Mouse (Mus musculus): ENCODE results near the gene Dcpp1. TPM values are rescaled to one million over a fixed set of nuclear protein-coding genes. Genes with fewer than 3 reads are reported as not detected.

The Dcpp1 gene
- polyA plus RNA-seq, 1 experiment from 2014 or later = not detected

- H3K4me3 ChIP-seq (replicated peaks; ENCODE audit: low read length) = no peak overlapping the region
- ATAC-seq = no peak
- H3K36me3 ChIP-seq (ENCODE audit: control insufficient read depth, insufficient read depth) = no peaks in the 10 kb centered on the region
- H3K9ac ChIP-seq (replicated peaks; ENCODE audit: low read depth, low read length) = no peak overlapping the region
- H3K27ac ChIP-seq (ENCODE audit: low read length) = no peak overlapping the region
- no peaks in the 10 kb centered on the region for H3K4me1 ChIP-seq (replicated peaks; ENCODE audit: control insufficient read depth, insufficient read depth, low read length)
- 87% methylated on average over 10 of the region's 10 CpGs for WGBS
- no peak overlapping the region for H3K4me2 ChIP-seq (ENCODE audit: low read length)
- H3K9me3 ChIP-seq (ENCODE audit: control insufficient read depth, low read length) = no peaks in the 10 kb centered on the region
- no peaks in the 10 kb centered on the region for H3K27me3 ChIP-seq (replicated peaks; ENCODE audit: control insufficient read depth, insufficient read depth, low read length)
Observed at GRCm38 (mm10) chr17:23854229-23854765, 26.4 kb upstream of the Dcpp1 start.

GRCm38 (mm10) chr17:23857193-23857592 is 23.5 kb upstream of the Dcpp1 start:
- no peak for ATAC-seq
- Histone ChIP-seq H3K4me2 (ENCODE audit: low read length) (no peak overlapping the region), H3K4me1 (replicated peaks; ENCODE audit: control insufficient read depth, insufficient read depth, low read length) (no peaks in the 10 kb centered on the region), H3K36me3 (ENCODE audit: control insufficient read depth, insufficient read depth) (no peaks in the 10 kb centered on the region), H3K9ac (replicated peaks; ENCODE audit: low read depth, low read length) (no peak overlapping the region), H3K9me3 (ENCODE audit: control insufficient read depth, low read length) (no peaks in the 10 kb centered on the region), H3K27me3 (replicated peaks; ENCODE audit: control insufficient read depth, insufficient read depth, low read length) (no peaks in the 10 kb centered on the region), H3K4me3 (replicated peaks; ENCODE audit: low read length) (no peak overlapping the region), H3K27ac (ENCODE audit: low read length) (no peak overlapping the region)
- WGBS = 87% methylated on average over 6 of the region's 6 CpGs

- H3K27me3 ChIP-seq (replicated peaks; ENCODE audit: control insufficient read depth, insufficient read depth, low read length) = no peaks in the 10 kb centered on the region
- no peaks in the 10 kb centered on the region for H3K9me3 ChIP-seq (ENCODE audit: control insufficient read depth, low read length)
- no peak overlapping the region for H3K27ac ChIP-seq (ENCODE audit: low read length)
- no peak overlapping the region for H3K4me2 ChIP-seq (ENCODE audit: low read length)
- H3K4me1 ChIP-seq (replicated peaks; ENCODE audit: control insufficient read depth, insufficient read depth, low read length) = no peaks in the 10 kb centered on the region
- no peak overlapping the region for H3K9ac ChIP-seq (replicated peaks; ENCODE audit: low read depth, low read length)
- H3K4me3 ChIP-seq (replicated peaks; ENCODE audit: low read length) = no peak overlapping the region
- 82% methylated on average over 2 of the region's 2 CpGs for whole genome bisulfite sequencing
- H3K36me3 ChIP-seq (ENCODE audit: control insufficient read depth, insufficient read depth) = no peaks in the 10 kb centered on the region
- ATAC-seq = no peak
Observed at GRCm38 (mm10) chr17:23857913-23858312, 22.8 kb upstream of the Dcpp1 start.

GRCm38 (mm10) chr17:23862926-23863325 is 17.8 kb upstream of the Dcpp1 start:
- Histone ChIP-seq H3K36me3 (ENCODE audit: control insufficient read depth, insufficient read depth) (no peaks in the 10 kb centered on the region), H3K4me3 (replicated peaks; ENCODE audit: low read length) (no peak overlapping the region), H3K9ac (replicated peaks; ENCODE audit: low read depth, low read length) (no peak overlapping the region), H3K4me2 (ENCODE audit: low read length) (no peak overlapping the region), H3K27ac (ENCODE audit: low read length) (no peak overlapping the region), H3K27me3 (replicated peaks; ENCODE audit: control insufficient read depth, insufficient read depth, low read length) (no peaks in the 10 kb centered on the region), H3K4me1 (replicated peaks; ENCODE audit: control insufficient read depth, insufficient read depth, low read length) (no peaks in the 10 kb centered on the region), H3K9me3 (ENCODE audit: control insufficient read depth, low read length) (no peaks in the 10 kb centered on the region)
- WGBS = 90% methylated on average over 4 of the region's 4 CpGs
- no peak for ATAC-seq

- Histone ChIP-seq H3K4me3 (replicated peaks; ENCODE audit: low read length) (no peak within 1 kb of the TSS), H3K27me3 (replicated peaks; ENCODE audit: control insufficient read depth, insufficient read depth, low read length) (no peaks in the 10 kb centered on the region), H3K9ac (replicated peaks; ENCODE audit: low read depth, low read length) (no peak within 1 kb of the TSS), H3K9me3 (ENCODE audit: control insufficient read depth, low read length) (no peaks in the 10 kb centered on the region), H3K36me3 (ENCODE audit: control insufficient read depth, insufficient read depth) (no peaks in the 10 kb centered on the region), H3K4me1 (replicated peaks; ENCODE audit: control insufficient read depth, insufficient read depth, low read length) (no peaks in the 10 kb centered on the region), H3K4me2 (ENCODE audit: low read length) (no peak within 1 kb of the TSS), H3K27ac (ENCODE audit: low read length) (no peak within 1 kb of the TSS)
- ATAC-seq = no peak
- 84% methylated on average over 15 of the region's 15 CpGs for WGBS
Observed at GRCm38 (mm10) chr17:23867756-23868155, 12.9 kb upstream of the Dcpp1 start, which contains the start of gene Prss21. Gene Prss21, plus strand, starts transcription at chr17:23868056.

GRCm38 (mm10) chr17:23868513-23868912 is 12.2 kb upstream of the Dcpp1 start:
- no peaks in the 10 kb centered on the region for H3K27me3 ChIP-seq (replicated peaks; ENCODE audit: control insufficient read depth, insufficient read depth, low read length)
- WGBS = 91% methylated on average over 11 of the region's 11 CpGs
- no peak overlapping the region for H3K27ac ChIP-seq (ENCODE audit: low read length)
- no peaks in the 10 kb centered on the region for H3K36me3 ChIP-seq (ENCODE audit: control insufficient read depth, insufficient read depth)
- no peak overlapping the region for H3K4me2 ChIP-seq (ENCODE audit: low read length)
- no peaks in the 10 kb centered on the region for H3K4me1 ChIP-seq (replicated peaks; ENCODE audit: control insufficient read depth, insufficient read depth, low read length)
- ATAC-seq = no peak
- H3K9ac ChIP-seq (replicated peaks; ENCODE audit: low read depth, low read length) = no peak overlapping the region
- no peak overlapping the region for H3K4me3 ChIP-seq (replicated peaks; ENCODE audit: low read length)
- H3K9me3 ChIP-seq (ENCODE audit: control insufficient read depth, low read length) = no peaks in the 10 kb centered on the region

- Histone ChIP-seq H3K4me3 (replicated peaks; ENCODE audit: low read length) (no peak overlapping the region), H3K36me3 (ENCODE audit: control insufficient read depth, insufficient read depth) (no peaks in the 10 kb centered on the region), H3K9ac (replicated peaks; ENCODE audit: low read depth, low read length) (no peak overlapping the region), H3K4me2 (ENCODE audit: low read length) (no peak overlapping the region), H3K4me1 (replicated peaks; ENCODE audit: control insufficient read depth, insufficient read depth, low read length) (no peaks in the 10 kb centered on the region), H3K27ac (ENCODE audit: low read length) (no peak overlapping the region), H3K27me3 (replicated peaks; ENCODE audit: control insufficient read depth, insufficient read depth, low read length) (no peaks in the 10 kb centered on the region), H3K9me3 (ENCODE audit: control insufficient read depth, low read length) (no peaks in the 10 kb centered on the region)
- 46% methylated on average over 8 of the region's 8 CpGs for WGBS
- no peak for ATAC-seq
Observed at GRCm38 (mm10) chr17:23873884-23874856, 6.5 kb upstream of the Dcpp1 start.

GRCm38 (mm10) chr17:23876741-23877140 is 3.9 kb upstream of the Dcpp1 start:
- no peaks in the 10 kb centered on the region for H3K4me1 ChIP-seq (replicated peaks; ENCODE audit: control insufficient read depth, insufficient read depth, low read length)
- H3K4me2 ChIP-seq (ENCODE audit: low read length) = no peak overlapping the region
- 30% methylated on average over 3 of the region's 3 CpGs for WGBS
- no peaks in the 10 kb centered on the region for H3K27me3 ChIP-seq (replicated peaks; ENCODE audit: control insufficient read depth, insufficient read depth, low read length)
- no peak overlapping the region for H3K9ac ChIP-seq (replicated peaks; ENCODE audit: low read depth, low read length)
- H3K36me3 ChIP-seq (ENCODE audit: control insufficient read depth, insufficient read depth) = no peaks in the 10 kb centered on the region
- H3K4me3 ChIP-seq (replicated peaks; ENCODE audit: low read length) = no peak overlapping the region
- no peaks in the 10 kb centered on the region for H3K9me3 ChIP-seq (ENCODE audit: control insufficient read depth, low read length)
- ATAC-seq = peak; percentile 78
- no peak overlapping the region for H3K27ac ChIP-seq (ENCODE audit: low read length)

- Histone ChIP-seq H3K9me3 (ENCODE audit: control insufficient read depth, low read length) (no peaks in the 10 kb centered on the region), H3K4me3 (replicated peaks; ENCODE audit: low read length) (no peak overlapping the region), H3K4me2 (ENCODE audit: low read length) (no peak overlapping the region), H3K9ac (replicated peaks; ENCODE audit: low read depth, low read length) (no peak overlapping the region), H3K36me3 (ENCODE audit: control insufficient read depth, insufficient read depth) (no peaks in the 10 kb centered on the region), H3K4me1 (replicated peaks; ENCODE audit: control insufficient read depth, insufficient read depth, low read length) (no peaks in the 10 kb centered on the region), H3K27ac (ENCODE audit: low read length) (no peak overlapping the region), H3K27me3 (replicated peaks; ENCODE audit: control insufficient read depth, insufficient read depth, low read length) (no peaks in the 10 kb centered on the region)
- peak; percentile 52 for ATAC-seq
- WGBS = 74% methylated on average over 2 of the region's 2 CpGs
Observed at GRCm38 (mm10) chr17:23877166-23877565, 3.5 kb upstream of the Dcpp1 start.

Data from forebrain, embryonic 16.5 days (tissue).